Mouse (Mus musculus): ENCODE measurements around the gene Manbal. TPM values are rescaled to one million over a fixed set of nuclear protein-coding genes. Genes with fewer than 3 reads are reported as not detected.
A peak's percentile ranks its signal among the peaks of the same experiment; 100 is the strongest.

Manbal gene
- total and polyA plus RNA-seq, 2 experiments = 3.3 to 28.5 TPM

GRCm38 (mm10) chr2:157428351-157429139 is 61.2 kb downstream of the Manbal start:
- H3K27ac ChIP-seq (replicated peaks; ENCODE audit: insufficient read depth, low read depth, low read length) = no peak overlapping the region
- H3K4me3 ChIP-seq (ENCODE audit: insufficient read depth, low read depth, low read length) = no peak overlapping the region
- 76% methylated on average over 13 of the region's 13 CpGs for WGBS
- no peak overlapping the region for H3K9ac ChIP-seq (ENCODE audit: low read depth, low read length)
- H3K27me3 ChIP-seq (ENCODE audit: control insufficient read depth, insufficient read depth, low read length) = no peaks in the 10 kb centered on the region
- no peaks in the 10 kb centered on the region; the same call in none of the 2 replicates for H3K4me1 ChIP-seq (ENCODE audit: control insufficient read depth, insufficient read depth, low read length)
- H3K36me3 ChIP-seq (ENCODE audit: control insufficient read depth, insufficient read depth, low read length) = no peaks in the 10 kb centered on the region
- no peaks in the 10 kb centered on the region; the same call in 1 of the 2 replicates for H3K79me2 ChIP-seq (ENCODE audit: control insufficient read depth, insufficient read depth, low read length)
- DNase-seq (ENCODE audit: extremely low read depth, low read depth, low spot score) = peak; percentile 12
- no peak for TF ChIP-seq CTCF (IDR thresholded peaks at IDR 0.05; ENCODE audit: low read depth, low read length)
- no peak for TF ChIP-seq POLR2A (IDR thresholded peaks at IDR 0.05; ENCODE audit: extremely low read depth, insufficient read depth, low read length)

GRCm38 (mm10) chr2:157429735-157430134 is 62.3 kb downstream of the Manbal start:
- no peak overlapping the region for H3K4me3 ChIP-seq (ENCODE audit: insufficient read depth, low read depth, low read length)
- H3K79me2 ChIP-seq (ENCODE audit: control insufficient read depth, insufficient read depth, low read length) = no peaks in the 10 kb centered on the region; the same call in 1 of the 2 replicates
- no peaks in the 10 kb centered on the region for H3K36me3 ChIP-seq (ENCODE audit: control insufficient read depth, insufficient read depth, low read length)
- no peak overlapping the region for H3K27ac ChIP-seq (replicated peaks; ENCODE audit: insufficient read depth, low read depth, low read length)
- no peak for DNase-seq (ENCODE audit: extremely low read depth, low read depth, low spot score)
- 78% methylated on average over 7 of the region's 7 CpGs for WGBS
- peaks cover 2% of the 10 kb centered on the region for H3K4me1 ChIP-seq (ENCODE audit: control insufficient read depth, insufficient read depth, low read length)
- no peak overlapping the region for H3K9ac ChIP-seq (ENCODE audit: low read depth, low read length)
- TF ChIP-seq POLR2A (IDR thresholded peaks at IDR 0.05; ENCODE audit: extremely low read depth, insufficient read depth, low read length) (no peak), CTCF (IDR thresholded peaks at IDR 0.05; ENCODE audit: low read depth, low read length) (no peak)
- H3K27me3 ChIP-seq (ENCODE audit: control insufficient read depth, insufficient read depth, low read length) = no peaks in the 10 kb centered on the region

GRCm38 (mm10) chr2:157430667-157431429 is 63.5 kb downstream of the Manbal start:
- no peaks in the 10 kb centered on the region for H3K27me3 ChIP-seq (ENCODE audit: control insufficient read depth, insufficient read depth, low read length)
- DNase-seq (ENCODE audit: extremely low read depth, low read depth, low spot score) = no peak
- no peaks in the 10 kb centered on the region; the same call in 1 of the 2 replicates for H3K79me2 ChIP-seq (ENCODE audit: control insufficient read depth, insufficient read depth, low read length)
- H3K36me3 ChIP-seq (ENCODE audit: control insufficient read depth, insufficient read depth, low read length) = no peaks in the 10 kb centered on the region
- no peak overlapping the region for H3K4me3 ChIP-seq (ENCODE audit: insufficient read depth, low read depth, low read length)
- H3K9ac ChIP-seq (ENCODE audit: low read depth, low read length) = no peak overlapping the region
- TF ChIP-seq CTCF (IDR thresholded peaks at IDR 0.05; ENCODE audit: low read depth, low read length) = no peak
- TF ChIP-seq POLR2A (IDR thresholded peaks at IDR 0.05; ENCODE audit: extremely low read depth, insufficient read depth, low read length) = no peak
- no peak overlapping the region for H3K27ac ChIP-seq (replicated peaks; ENCODE audit: insufficient read depth, low read depth, low read length)
- peaks cover 2% of the 10 kb centered on the region for H3K4me1 ChIP-seq (ENCODE audit: control insufficient read depth, insufficient read depth, low read length)
- WGBS = 84% methylated on average over 4 of the region's 4 CpGs

GRCm38 (mm10) chr2:157431912-157432311 is 64.5 kb downstream of the Manbal start:
- no peak for DNase-seq (ENCODE audit: extremely low read depth, low read depth, low spot score)
- Histone ChIP-seq H3K36me3 (ENCODE audit: control insufficient read depth, insufficient read depth, low read length) (no peaks in the 10 kb centered on the region), H3K4me3 (ENCODE audit: insufficient read depth, low read depth, low read length) (no peak overlapping the region), H3K79me2 (ENCODE audit: control insufficient read depth, insufficient read depth, low read length) (no peaks in the 10 kb centered on the region; the same call in 1 of the 2 replicates), H3K4me1 (ENCODE audit: control insufficient read depth, insufficient read depth, low read length) (peaks cover 2% of the 10 kb centered on the region), H3K9ac (ENCODE audit: low read depth, low read length) (no peak overlapping the region), H3K27ac (replicated peaks; ENCODE audit: insufficient read depth, low read depth, low read length) (no peak overlapping the region), H3K27me3 (ENCODE audit: control insufficient read depth, insufficient read depth, low read length) (no peaks in the 10 kb centered on the region)
- 83% methylated on average over 5 of the region's 5 CpGs for WGBS
- TF ChIP-seq CTCF (IDR thresholded peaks at IDR 0.05; ENCODE audit: low read depth, low read length) (no peak), POLR2A (IDR thresholded peaks at IDR 0.05; ENCODE audit: extremely low read depth, insufficient read depth, low read length) (no peak)

GRCm38 (mm10) chr2:157432476-157432875 is 65.1 kb downstream of the Manbal start:
- Histone ChIP-seq H3K27ac (replicated peaks; ENCODE audit: insufficient read depth, low read depth, low read length) (no peak overlapping the region), H3K79me2 (ENCODE audit: control insufficient read depth, insufficient read depth, low read length) (no peaks in the 10 kb centered on the region; the same call in 1 of the 2 replicates), H3K4me3 (ENCODE audit: insufficient read depth, low read depth, low read length) (no peak overlapping the region), H3K4me1 (ENCODE audit: control insufficient read depth, insufficient read depth, low read length) (peaks cover 2% of the 10 kb centered on the region; the same call in 1 of the 2 replicates), H3K36me3 (ENCODE audit: control insufficient read depth, insufficient read depth, low read length) (no peaks in the 10 kb centered on the region), H3K27me3 (ENCODE audit: control insufficient read depth, insufficient read depth, low read length) (no peaks in the 10 kb centered on the region), H3K9ac (ENCODE audit: low read depth, low read length) (no peak overlapping the region)
- TF ChIP-seq POLR2A (IDR thresholded peaks at IDR 0.05; ENCODE audit: extremely low read depth, insufficient read depth, low read length) (no peak), CTCF (IDR thresholded peaks at IDR 0.05; ENCODE audit: low read depth, low read length) (no peak)
- 81% methylated on average over 9 of the region's 9 CpGs for WGBS
- DNase-seq (ENCODE audit: extremely low read depth, low read depth, low spot score) = no peak

Measured in liver, adult 2 months (tissue).